Mouse (Mus musculus) lung, postnatal 0 days (tissue): Measurements from ENCODE around the gene Ccer1. TPM values are rescaled to one million over a fixed set of nuclear protein-coding genes. Genes with fewer than 3 reads are reported as not detected.
"Not testable (repeated sequence)": the region's sequence is repeated elsewhere in the genome, so short reads cannot be mapped to it uniquely, and the experiment has no call there.

ENCODE experiments used
- ATAC-seq: fragments of 200-750 bp; cut with Nextera tagmentation; 2 replicates; pipeline ENCODE4 v1.8.0; 2017; ENCODE audit warnings: moderate library complexity
- DNase-seq: peaks from one replicate; pipeline ENCODE4 v3.0.0-alpha.2; 2016; ENCODE audit warnings: low spot score
- H3K27ac ChIP-seq: fragments of 300-500 bp; sonication (generic); 2 replicates; pipeline ENCODE4 v1.5.1; 2014; ENCODE audit warnings: antibody characterized with exemption, mild to moderate bottlenecking, low read length, mixed read lengths
- H3K27me3 ChIP-seq: fragments of 300-500 bp; sonication (generic); replicated peaks from 2 replicates; pipeline ENCODE4 v1.6.1; 2014; ENCODE audit warnings: low read length, mixed read lengths; ENCODE audit not compliant: insufficient read depth
- H3K36me3 ChIP-seq: fragments of 300-500 bp; sonication (generic); 2 replicates; pipeline ENCODE4 v1.6.1; 2014; ENCODE audit warnings: low read length, mixed read lengths; ENCODE audit not compliant: insufficient read depth
- H3K4me1 ChIP-seq: fragments of 300-500 bp; sonication (generic); 2 replicates; pipeline ENCODE4 v1.6.1; 2014; ENCODE audit warnings: antibody characterized with exemption, low read depth, low read length, mixed read lengths; ENCODE audit not compliant: insufficient read depth
- H3K4me2 ChIP-seq: fragments of 300-500 bp; sonication (generic); replicated peaks from 2 replicates; pipeline ENCODE4 v1.6.1; 2014; ENCODE audit warnings: low read depth, mild to moderate bottlenecking, low read length, moderate library complexity, mixed read lengths
- H3K4me3 ChIP-seq: fragments of 300-500 bp; sonication (generic); 2 replicates; pipeline ENCODE4 v1.5.1; 2014; ENCODE audit warnings: low read depth, low read length
- H3K9ac ChIP-seq: fragments of 300-500 bp; sonication (generic); replicated peaks from 2 replicates; pipeline ENCODE4 v1.6.1; 2014; ENCODE audit warnings: low read depth, mild to moderate bottlenecking
- H3K9me3 ChIP-seq: fragments of 300-500 bp; sonication (generic); 2 replicates; pipeline ENCODE4 v1.6.1; 2016; ENCODE audit warnings: low read length, mixed read lengths
- CTCF ChIP-seq: IDR thresholded peaks from 2 replicates; pipeline ENCODE4 v1.5.1; 2016; ENCODE audit warnings: antibody characterized with exemption, mild to moderate bottlenecking
- EP300 ChIP-seq: IDR thresholded peaks from 2 replicates; pipeline ENCODE4 v1.6.1; 2016; ENCODE audit warnings: antibody characterized with exemption, mild to moderate bottlenecking, control low read depth
- WGBS: fragments of 180-500 bp; shearing (Covaris S2); extraction: QIAGEN DNeasy Blood & Tissue Kit; methylation state at CpG from one replicate; pipeline ENCODE4 v1.1.7; 2014; 5-methylcytosine and 5-hydroxymethylcytosine counted together
- polyA plus RNA-seq: library from polyadenylated mRNA; unstranded; fragments of >200 nt; fragmentation: Nextera tagmentation; extraction: Ambion mirVana; gene quantifications from 2 replicates; pipeline ENCODE4 v1.2.1, GENCODE M21; 2015

Gene Ccer1
- polyA plus RNA-seq, 1 experiment from 2014 or later: not detected

DNA sequence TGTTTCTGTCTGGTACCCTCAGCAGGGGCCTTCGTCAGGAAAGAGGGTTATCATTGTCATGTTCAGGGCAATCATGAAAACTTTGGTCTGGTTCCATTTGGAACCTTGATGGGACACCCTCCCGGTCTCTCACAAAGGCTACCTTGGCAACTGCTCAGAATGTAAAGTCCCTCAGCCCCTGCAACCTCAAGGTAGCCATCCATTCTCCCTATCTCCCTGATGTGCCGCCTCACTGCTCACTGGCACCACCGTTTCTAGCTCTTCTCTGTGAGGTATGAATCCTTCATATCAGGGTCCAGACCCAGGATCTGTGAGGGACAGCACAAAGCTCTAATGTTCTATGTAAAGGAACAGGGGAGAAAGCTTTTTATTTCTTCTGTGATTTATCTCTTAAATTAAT lies 21.7 kb downstream of the Ccer1 start:
- Histone ChIP-seq H3K27ac (no peak overlapping the region), H3K9ac (no peak overlapping the region), H3K4me1 (no peaks in the 10 kb centered on the region), H3K36me3 (no peaks in the 10 kb centered on the region), H3K4me3 (no peak overlapping the region), H3K4me2 (no peak overlapping the region), H3K9me3 (no peaks in the 10 kb centered on the region), H3K27me3 (no peaks in the 10 kb centered on the region)
- WGBS: 65% methylated on average over 4 of the region's 4 CpGs
- no peak for DNase-seq
- ATAC-seq: no peak
- TF ChIP-seq EP300 (no peak), CTCF (no peak)

DNA sequence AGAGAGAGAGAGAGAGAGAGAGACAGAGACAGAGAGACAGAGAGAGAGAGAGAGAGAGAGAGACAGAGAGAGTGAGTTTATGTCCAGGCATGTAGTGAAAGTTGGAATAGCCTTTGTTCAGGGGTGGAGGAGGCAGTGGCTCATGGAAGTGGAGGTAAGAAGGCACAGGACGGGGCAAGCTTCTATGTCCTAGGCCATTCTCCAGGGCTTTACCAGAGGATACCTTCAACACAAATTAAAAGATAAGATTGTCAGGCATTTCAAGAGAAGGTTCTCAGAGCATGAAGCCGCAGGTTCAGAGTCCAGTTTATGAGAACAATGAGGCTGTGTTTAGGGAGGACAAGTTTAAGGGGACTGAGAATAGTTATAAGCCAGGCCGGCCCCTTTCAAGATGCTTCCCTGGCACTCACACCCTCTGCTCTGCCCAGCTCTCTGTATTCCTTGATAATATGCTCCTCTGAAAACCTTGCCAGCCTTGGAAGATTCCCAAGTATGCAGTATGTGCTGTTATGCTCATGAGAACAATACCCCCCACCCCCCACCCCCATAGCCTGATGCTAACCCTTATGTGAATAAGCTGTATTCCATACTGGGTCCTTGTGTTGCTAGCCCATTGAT lies 22.5 kb downstream of the Ccer1 start:
- no peak overlapping the region for H3K4me2 ChIP-seq
- H3K27me3 ChIP-seq: no peaks in the 10 kb centered on the region
- H3K4me1 ChIP-seq: no peaks in the 10 kb centered on the region
- H3K9ac ChIP-seq: no peak overlapping the region
- WGBS: 78% methylated on average over 3 of the region's 3 CpGs
- DNase-seq (no peak), ATAC-seq (no peak)
- TF ChIP-seq CTCF: no peak
- no peak for TF ChIP-seq EP300
- H3K36me3 ChIP-seq: no peaks in the 10 kb centered on the region
- H3K4me3 ChIP-seq: no peak overlapping the region
- no peak overlapping the region for H3K27ac ChIP-seq
- H3K9me3 ChIP-seq: no peaks in the 10 kb centered on the region

DNA sequence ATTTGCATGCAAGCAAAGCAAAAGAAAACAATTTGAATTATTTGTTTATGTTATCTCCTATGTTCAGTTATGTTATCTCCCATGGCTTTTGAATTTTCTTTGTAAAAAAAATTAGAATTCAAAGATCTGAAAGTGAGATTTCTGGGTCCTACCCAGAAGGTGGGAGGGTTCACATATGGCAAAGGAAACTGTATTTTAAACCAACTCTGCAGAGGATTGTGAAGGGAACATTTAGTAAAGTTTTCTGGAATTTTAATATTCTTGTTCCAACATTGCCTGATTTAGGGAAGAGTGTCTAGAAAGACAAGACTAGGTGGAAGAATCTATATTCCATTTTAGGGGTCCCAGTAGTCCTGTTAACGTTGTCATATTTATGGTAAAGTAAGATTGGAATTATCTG lies 24.4 kb downstream of the Ccer1 start:
- no peak overlapping the region for H3K4me2 ChIP-seq
- no peak overlapping the region for H3K27ac ChIP-seq
- DNase-seq: no peak
- no peak for TF ChIP-seq CTCF
- no peak for TF ChIP-seq EP300
- no peak for ATAC-seq
- no peak overlapping the region for H3K4me3 ChIP-seq
- WGBS: 75% methylated on average over 1 of the region's 1 CpGs
- H3K9ac ChIP-seq: no peak overlapping the region
- no peaks in the 10 kb centered on the region for H3K36me3 ChIP-seq
- H3K9me3 ChIP-seq: no peaks in the 10 kb centered on the region
- H3K27me3 ChIP-seq: no peaks in the 10 kb centered on the region
- H3K4me1 ChIP-seq: no peaks in the 10 kb centered on the region

DNA sequence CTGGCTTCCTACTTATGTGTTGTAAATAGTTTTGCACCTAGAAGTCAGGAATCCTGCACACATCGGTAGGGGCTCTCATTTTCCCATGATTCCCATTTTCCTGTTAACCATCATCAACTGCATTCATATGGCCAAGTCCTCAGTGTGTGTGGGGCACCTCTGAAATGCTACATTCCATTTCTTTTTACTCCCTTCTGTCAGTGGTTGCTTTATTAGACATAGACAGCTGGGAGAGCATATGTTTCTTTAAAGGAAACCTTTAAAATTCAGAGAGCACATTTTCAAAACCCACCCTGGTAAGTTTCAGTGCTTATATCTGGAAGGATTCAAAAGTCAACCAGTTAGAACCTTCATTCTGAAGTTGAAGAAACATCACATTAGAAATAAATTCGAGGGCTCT lies 25.2 kb downstream of the Ccer1 start:
- no peaks in the 10 kb centered on the region for H3K36me3 ChIP-seq
- 62% methylated on average over 2 of the region's 2 CpGs for WGBS
- H3K27me3 ChIP-seq: no peaks in the 10 kb centered on the region
- H3K9me3 ChIP-seq: no peaks in the 10 kb centered on the region
- no peak for DNase-seq
- H3K4me3 ChIP-seq: no peak overlapping the region
- no peak overlapping the region for H3K4me2 ChIP-seq
- no peak for ATAC-seq
- TF ChIP-seq EP300 (no peak), CTCF (no peak)
- no peak overlapping the region for H3K9ac ChIP-seq
- H3K27ac ChIP-seq: no peak overlapping the region
- H3K4me1 ChIP-seq: no peaks in the 10 kb centered on the region

DNA sequence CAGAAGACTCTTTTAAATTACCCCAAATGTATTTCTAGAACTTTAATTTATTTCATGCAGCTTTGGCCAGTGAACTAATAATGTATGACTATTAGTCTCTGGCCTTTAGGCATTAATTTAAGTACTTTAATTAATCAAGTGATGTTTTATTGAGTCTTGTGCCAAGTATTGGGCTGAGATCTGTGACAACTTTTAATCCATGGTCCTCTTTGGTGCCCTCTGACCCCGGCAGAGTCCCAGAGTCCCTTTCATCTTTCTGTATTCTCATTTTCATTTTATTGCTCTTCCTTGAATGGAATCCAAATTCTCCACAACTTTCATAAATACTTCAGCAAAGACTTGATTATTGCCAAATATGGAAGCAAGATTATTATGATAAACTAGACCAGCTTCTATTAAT lies 27.8 kb downstream of the Ccer1 start:
- Histone ChIP-seq H3K27me3 (no peaks in the 10 kb centered on the region), H3K36me3 (no peaks in the 10 kb centered on the region), H3K4me1 (no peaks in the 10 kb centered on the region), H3K27ac (no peak overlapping the region), H3K9me3 (no peaks in the 10 kb centered on the region), H3K9ac (no peak overlapping the region), H3K4me2 (no peak overlapping the region), H3K4me3 (no peak overlapping the region)
- DNase-seq (peak; percentile 6), ATAC-seq (no peak)
- 71% methylated on average over 1 of the region's 1 CpGs for whole genome bisulfite sequencing
- no peak for TF ChIP-seq EP300

DNA sequence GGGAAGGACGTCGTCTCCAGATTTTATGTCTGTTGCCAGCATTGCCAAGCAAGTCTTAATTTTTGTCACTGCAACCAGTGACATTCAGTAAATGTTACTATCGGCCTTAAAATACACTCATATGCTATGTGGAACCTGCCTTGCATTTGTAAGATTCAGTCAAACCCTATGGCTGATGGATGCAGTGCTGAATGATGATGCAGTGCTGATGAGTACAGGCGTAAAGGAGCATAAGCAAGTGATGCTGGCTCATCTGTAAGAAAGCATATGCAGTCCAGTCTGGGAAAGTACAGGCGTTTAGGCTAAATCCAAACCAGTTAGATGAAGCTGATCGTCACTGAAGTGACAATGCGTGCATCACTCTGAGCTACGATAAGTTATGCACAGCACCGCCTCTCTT lies 29.9 kb downstream of the Ccer1 start:
- Histone ChIP-seq H3K27me3 (no peaks in the 10 kb centered on the region), H3K36me3 (no peaks in the 10 kb centered on the region), H3K9ac (no peak overlapping the region), H3K4me3 (no peak overlapping the region), H3K4me2 (no peak overlapping the region), H3K27ac (no peak overlapping the region), H3K9me3 (no peaks in the 10 kb centered on the region), H3K4me1 (no peaks in the 10 kb centered on the region)
- no peak for ATAC-seq
- 92% methylated on average over 9 of the region's 9 CpGs for WGBS
- TF ChIP-seq CTCF (no peak), EP300 (no peak)
- no peak for DNase-seq

DNA sequence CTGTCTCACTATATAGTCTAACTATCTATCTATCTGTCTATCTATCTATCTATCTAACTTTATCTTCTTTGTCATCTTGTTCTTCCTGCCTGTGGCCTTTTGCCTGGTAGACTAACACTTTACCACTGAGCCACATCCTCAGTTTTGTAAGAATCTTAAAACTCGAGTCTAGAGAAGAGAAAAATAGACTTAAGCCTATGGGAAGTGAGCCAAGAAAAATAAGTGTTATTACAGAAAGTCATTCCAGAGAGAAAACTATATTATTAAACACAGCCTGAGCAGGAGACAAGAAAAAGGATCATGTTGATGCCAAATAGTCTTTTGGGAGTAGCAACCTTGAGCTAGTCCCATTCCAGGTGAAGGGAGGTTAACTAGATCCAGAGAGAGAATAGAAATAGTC lies 33.1 kb downstream of the Ccer1 start:
- Histone ChIP-seq H3K4me3 (no peak overlapping the region), H3K9me3 (no peaks in the 10 kb centered on the region), H3K4me1 (no peaks in the 10 kb centered on the region), H3K4me2 (no peak overlapping the region), H3K27me3 (no peaks in the 10 kb centered on the region), H3K9ac (no peak overlapping the region), H3K36me3 (no peaks in the 10 kb centered on the region), H3K27ac (no peak overlapping the region)
- 10% methylated on average over 1 of the region's 1 CpGs for WGBS
- ATAC-seq: no peak
- TF ChIP-seq CTCF (no peak), EP300 (no peak)
- no peak for DNase-seq

DNA sequence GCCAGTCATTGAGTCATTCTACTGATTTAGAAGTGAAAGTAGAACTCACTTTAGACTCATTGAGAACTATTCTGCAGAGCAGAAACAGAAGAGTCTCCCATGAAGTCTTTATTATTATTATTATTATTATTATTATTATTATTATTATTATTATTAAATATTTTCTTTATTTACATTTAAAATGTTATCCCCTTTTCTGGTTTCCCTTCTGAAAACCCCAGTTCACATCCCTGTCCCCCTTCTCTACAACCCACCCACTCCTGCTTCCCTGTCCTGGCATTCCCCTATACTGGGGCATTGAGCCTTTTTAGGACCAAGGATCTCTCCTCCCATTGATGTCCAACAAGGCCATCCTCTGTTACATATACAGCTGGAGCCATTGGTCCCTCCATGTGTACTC lies 33.8 kb downstream of the Ccer1 start, which contains the start of gene C030005K15Rik:
Gene C030005K15Rik, minus strand, starts transcription at position 101 of the 400 bp plus-strand sequence.
- not testable (repeated sequence) for DNase-seq, H3K27me3 ChIP-seq, ATAC-seq, H3K9me3 ChIP-seq, H3K4me2 ChIP-seq, H3K36me3 ChIP-seq, H3K4me3 ChIP-seq, H3K4me1 ChIP-seq, H3K9ac ChIP-seq, H3K27ac ChIP-seq
